Mouse (Mus musculus): ENCODE measurements at regions not wholly inside any gene's neighbourhood (a gene's known extent, or its start where the extent isn't known, plus 50 kb on each side); places are given as distances from the start of the nearest gene placed in this dataset.

- TF ChIP-seq EP300 (IDR thresholded peaks at IDR 0.05; ENCODE audit: insufficient read depth, low read depth, low read length) = no peak
- TF ChIP-seq POLR2A (IDR thresholded peaks at IDR 0.05; ENCODE audit: insufficient read depth, low read depth, low read length) = no peak
Observed at GRCm38 (mm10) chr5:73948031-73948899, 120.0 kb downstream of the Usp46 start.

Measured in heart, adult 2 months (tissue).